In the genomic region with DNA sequence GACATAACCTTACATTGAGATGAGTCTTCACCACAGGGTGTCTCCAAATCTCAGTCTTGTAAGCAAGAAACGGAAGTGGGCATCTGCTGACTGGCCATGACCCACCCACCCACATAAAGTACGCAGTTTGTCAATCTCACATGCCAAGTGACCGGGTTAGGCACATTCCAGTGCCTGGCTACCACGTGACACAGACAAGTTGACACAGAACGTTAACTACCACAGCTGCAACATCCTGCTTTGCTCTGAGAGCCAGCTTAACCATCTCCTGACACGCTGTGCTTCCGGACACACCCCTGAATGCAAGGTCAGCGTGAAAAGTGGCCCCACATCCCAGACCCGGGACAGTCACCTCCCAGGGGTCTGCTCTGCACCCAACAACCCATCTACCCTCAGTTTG, we compare ENCODE assay signal across 16 mouse cellular contexts. TPM values are rescaled to one million over a fixed set of nuclear protein-coding genes. Genes with fewer than 3 reads are reported as not detected.
DNase-seq lines count a peak whose midpoint lies in the region; TF ChIP-seq lines count a peak whose summit lies in the region.
"Had no signal": no experiment of that assay in that cellular context is flagged by ENCODE, and none has a peak within 500 bp of the region (broad histone marks: within the 10 kb centered on the region; RNA-seq: fewer than 3 reads in every experiment).

No protein-coding gene starts in this region.

- H3K4me1 ChIP-seq in heart, adult 2 months (ENCODE audit: control insufficient read depth, insufficient read depth, low read length) = no peaks in the 10 kb centered on the region
- H3K4me1 ChIP-seq: embryonic facial prominence, embryonic 15.5 days; neural tube, embryonic 12.5 days had no signal

- no peaks in the 10 kb centered on the region for H3K27me3 ChIP-seq in heart, adult 2 months (ENCODE audit: control insufficient read depth, insufficient read depth, low read length)
- H3K27me3 ChIP-seq: embryonic facial prominence, embryonic 15.5 days; neural tube, embryonic 12.5 days had no signal

- H3K4me3 ChIP-seq in heart, adult 2 months = no peak overlapping the region
- H3K4me3 ChIP-seq: embryonic facial prominence, embryonic 15.5 days; neural tube, embryonic 12.5 days had no signal

- peak; percentile 23 for DNase-seq in kidney, adult 18-20 months
- DNase-seq in kidney, postnatal 14 days = no peak
- peak; percentile 23 to 24 for DNase-seq in B cell, adult 2 months
- DNase-seq in gonadal fat pad, adult 2 months (ENCODE audit: low read depth) = peak; percentile 61
- peak; percentile 69 for DNase-seq in lung, postnatal 10 days
- DNase-seq in heart, postnatal 10 days = no peak
- DNase-seq in right cerebral cortex, postnatal 4 days = no peak
- no peak for DNase-seq in heart, adult 2 months
- DNase-seq: cerebellum, postnatal 10 days; gastrocnemius, postnatal 14 days had no signal

- TF ChIP-seq POLR2A in heart, adult 2 months (IDR thresholded peaks at IDR 0.05; ENCODE audit: insufficient read depth, low read depth, low read length) = no peak

- H3K36me3 ChIP-seq in heart, adult 2 months (ENCODE audit: control insufficient read depth, insufficient read depth, low read length) = no peaks in the 10 kb centered on the region

- TF ChIP-seq CTCF in heart, adult 2 months (IDR thresholded peaks at IDR 0.05) = no peak

- H3K9ac ChIP-seq in heart, adult 2 months (ENCODE audit: low read depth, low read length) = no peak overlapping the region
- H3K9ac ChIP-seq: embryonic facial prominence, embryonic 15.5 days; neural tube, embryonic 12.5 days had no signal

- TF ChIP-seq EP300 in heart, adult 2 months (IDR thresholded peaks at IDR 0.05; ENCODE audit: insufficient read depth, low read depth, low read length) = no peak

- H3K79me2 ChIP-seq in heart, adult 2 months (replicated peaks; ENCODE audit: control insufficient read depth, insufficient read depth, low read length) = no peaks in the 10 kb centered on the region

- H3K27ac ChIP-seq in heart, adult 2 months = no peak overlapping the region
- H3K27ac ChIP-seq: embryonic facial prominence, embryonic 15.5 days; kidney, postnatal 0 days; neural tube, embryonic 12.5 days had no signal

- intact Hi-C loops in heart, postnatal 10 days (cut with DNase I) = no loop called here
- intact Hi-C loops in heart, adult 2 months (cut with DNase I) = no loop called here

- 56% methylated on average over 9 of the region's 9 CpGs for WGBS in heart, adult 2 months

RNA-seq across cellular contexts. Expression of gene Lexm, which starts 26.9 kb away (rescaled TPM):
- 0.53 and 0.70 TPM in 2 replicates for polyA plus RNA-seq in gonadal fat pad, adult 2 months (2012; rRNA removed)
- total RNA-seq in heart, postnatal 10 days (2021) = not detected
- not detected for total RNA-seq in heart, adult 2 months (2021)
- not detected in 2 replicates for polyA plus RNA-seq in heart, adult 2 months (2012; rRNA removed)
- total RNA-seq: gastrocnemius, postnatal 14 days; heart, postnatal 25 days; left cerebral cortex, postnatal 25 days; megakaryocyte-erythroid progenitor cell, adult 5-6 weeks had no signal
- polyA plus RNA-seq: kidney, postnatal 0 days had no signal

RNA-seq across cellular contexts. Expression of gene Dhcr24, which starts 29.3 kb away (rescaled TPM):
- polyA plus RNA-seq in gonadal fat pad, adult 2 months (2012; rRNA removed) = 15.5 and 27.9 TPM in 2 replicates
- 1 to 10 TPM; 6.9 to 8.4 TPM for total RNA-seq in heart, postnatal 10 days (2021)
- 1 to 10 TPM; 1.4 to 4.0 TPM for total RNA-seq in heart, adult 2 months (2021)
- polyA plus RNA-seq in heart, adult 2 months (2012; rRNA removed) = 5.2 and 5.4 TPM in 2 replicates

RNA-seq across cellular contexts. Expression of gene Ttc22, which starts 32.1 kb away (rescaled TPM):
- 0.13 and 0.28 TPM in 2 replicates for polyA plus RNA-seq in gonadal fat pad, adult 2 months (2012; rRNA removed)
- total RNA-seq in heart, postnatal 10 days (2021) = under 1 TPM; 0.17 to 0.35 TPM
- total RNA-seq in heart, adult 2 months (2021) = not detected
- polyA plus RNA-seq in heart, adult 2 months (2012; rRNA removed) = 0.15 and 0.21 TPM in 2 replicates
- total RNA-seq: megakaryocyte-erythroid progenitor cell, adult 5-6 weeks had no signal

Comparison
In these comparisons a context has a peak if more than half of its experiments do, and no peak if none do; other contexts are left out.
1. DNase-seq: peak in kidney, adult 18-20 months (single experiment), B cell, adult 2 months (2 of 2), gonadal fat pad, adult 2 months (single experiment) and lung, postnatal 10 days (single experiment); none in kidney, postnatal 14 days (single experiment), heart, postnatal 10 days (0 of 2), right cerebral cortex, postnatal 4 days (single experiment) and heart, adult 2 months (0 of 2).